Mouse (Mus musculus) embryonic facial prominence, embryonic 11.5 days (tissue): ENCODE data around the gene Dnah14. TPM values are rescaled to one million over a fixed set of nuclear protein-coding genes. Genes with fewer than 3 reads are reported as not detected.

Experiments used
- ATAC-seq: fragments of 200-750 bp; cut with Nextera tagmentation; replicated peaks from 2 replicates; pipeline ENCODE4 v1.8.0; 2017; ENCODE audit warnings: low read depth; ENCODE audit not compliant: insufficient number of reproducible peaks, low FRiP score, low TSS enrichment
- DNase-seq: peaks from one replicate; pipeline ENCODE4 v3.0.0-alpha.2; 2015; ENCODE audit warnings: low spot score
- H3K27ac ChIP-seq: fragments of 300-500 bp; sonication (generic); replicated peaks from 2 replicates; pipeline ENCODE4 v1.5.1; 2014; ENCODE audit warnings: mild to moderate bottlenecking, low read depth, low read length, control low read depth
- H3K27me3 ChIP-seq: fragments of 300-500 bp; sonication (generic); 2 replicates; pipeline ENCODE4 v1.6.1; 2014; ENCODE audit warnings: mild to moderate bottlenecking, low read length, moderate library complexity, mixed read lengths; ENCODE audit not compliant: control insufficient read depth, insufficient read depth
- H3K36me3 ChIP-seq: fragments of 300-500 bp; sonication (generic); replicated peaks from 2 replicates; pipeline ENCODE4 v1.6.1; 2014; ENCODE audit warnings: low read depth, mild to moderate bottlenecking, low read length, moderate library complexity, mixed read lengths; ENCODE audit not compliant: control insufficient read depth, insufficient read depth
- H3K4me1 ChIP-seq: fragments of 300-500 bp; sonication (generic); 2 replicates; pipeline ENCODE4 v1.6.1; 2014; ENCODE audit warnings: low read length, mixed read lengths; ENCODE audit not compliant: control insufficient read depth, insufficient read depth
- H3K4me2 ChIP-seq: fragments of 300-500 bp; sonication (generic); 2 replicates; pipeline ENCODE4 v1.6.1; 2014; ENCODE audit warnings: low read depth, mild to moderate bottlenecking, control low read depth, low read length, moderate library complexity
- H3K4me3 ChIP-seq: fragments of 300-500 bp; sonication (generic); 2 replicates; pipeline ENCODE4 v1.5.1; 2014; ENCODE audit warnings: low read depth, low read length, control low read depth
- H3K9ac ChIP-seq: fragments of 300-500 bp; sonication (generic); replicated peaks from 2 replicates; pipeline ENCODE4 v1.6.1; 2014; ENCODE audit warnings: mild to moderate bottlenecking, control low read depth, low read length
- H3K9me3 ChIP-seq: fragments of 300-500 bp; sonication (generic); replicated peaks from 2 replicates; pipeline ENCODE4 v1.6.1; 2016; ENCODE audit warnings: mild to moderate bottlenecking, low read length, inconsistent platforms, mixed read lengths; ENCODE audit not compliant: control insufficient read depth
- WGBS: fragments of 180-500 bp; shearing (Covaris S2); extraction: QIAGEN DNeasy Blood & Tissue Kit; methylation state at CpG from one replicate; pipeline ENCODE4 v1.1.7; 2014; 5-methylcytosine and 5-hydroxymethylcytosine counted together
- polyA plus RNA-seq: library from polyadenylated mRNA; unstranded; fragments of >200 nt; fragmentation: Nextera tagmentation; extraction: Ambion mirVana; gene quantifications from 2 replicates; pipeline ENCODE4 v1.2.1, GENCODE M21; 2014

The Dnah14 gene
- polyA plus RNA-seq: 1.6 and 1.9 TPM in 2 replicates

DNA sequence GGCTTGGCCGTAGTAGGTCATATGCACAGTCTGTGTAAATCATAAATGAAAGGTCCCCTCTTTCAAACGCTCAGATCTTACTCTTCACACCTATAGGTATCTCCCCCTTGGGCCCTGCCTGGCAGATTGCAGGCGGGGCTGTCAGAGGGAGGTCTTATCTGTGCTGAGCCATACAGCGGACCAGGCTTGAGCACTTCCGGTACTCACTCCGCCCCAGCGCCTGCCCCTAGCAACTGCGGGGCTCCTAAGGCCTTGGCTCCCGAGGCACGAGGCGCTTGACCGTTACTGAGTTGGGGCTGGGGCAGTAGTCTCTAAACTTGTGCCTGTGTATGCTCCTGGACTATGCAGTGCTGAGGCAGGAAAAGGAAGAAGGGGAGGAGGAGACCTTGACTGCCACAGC is at the start of gene Dnah14:
Gene Dnah14, plus strand, starts transcription at position 238 of the 400 bp plus-strand sequence.
- WGBS: 70% methylated on average over 12 of the region's 12 CpGs
- no peak for DNase-seq
- no peaks in the 10 kb centered on the region for H3K36me3 ChIP-seq
- no peak within 1 kb of the TSS for H3K4me2 ChIP-seq
- H3K9me3 ChIP-seq: no peaks in the 10 kb centered on the region
- no peaks in the 10 kb centered on the region for H3K4me1 ChIP-seq
- no peak within 1 kb of the TSS for H3K9ac ChIP-seq
- no peak for ATAC-seq
- H3K27me3 ChIP-seq: no peaks in the 10 kb centered on the region
- no peak within 1 kb of the TSS for H3K4me3 ChIP-seq
- no peak within 1 kb of the TSS for H3K27ac ChIP-seq

DNA sequence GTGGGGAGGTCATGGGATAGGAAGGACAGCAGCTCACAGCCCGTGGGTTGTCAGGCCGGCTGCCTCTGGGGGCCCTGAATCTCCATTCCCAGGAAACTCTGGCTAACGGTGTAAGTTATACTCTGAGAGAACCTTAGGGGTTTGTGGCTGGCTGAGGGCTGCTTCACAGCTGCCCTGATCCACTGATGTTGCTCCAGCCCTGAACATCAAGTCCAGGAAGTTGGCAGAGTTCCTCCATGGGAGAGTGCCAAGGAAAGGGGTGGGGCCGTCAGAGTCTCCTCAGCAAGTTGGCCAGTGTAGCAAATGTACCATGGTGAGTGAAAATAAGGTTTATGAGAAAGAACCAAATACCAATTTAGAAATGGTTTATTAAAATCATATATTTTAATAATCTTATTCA is 47.0 kb upstream of the Dnah14 start:
- H3K4me2 ChIP-seq: no peak overlapping the region
- H3K4me3 ChIP-seq: no peak overlapping the region
- no peaks in the 10 kb centered on the region for H3K36me3 ChIP-seq
- no peak overlapping the region for H3K27ac ChIP-seq
- WGBS: 72% methylated on average over 4 of the region's 4 CpGs
- H3K27me3 ChIP-seq: no peaks in the 10 kb centered on the region
- no peak for DNase-seq
- H3K9me3 ChIP-seq: no peaks in the 10 kb centered on the region
- H3K9ac ChIP-seq: no peak overlapping the region
- no peak for ATAC-seq
- no peaks in the 10 kb centered on the region for H3K4me1 ChIP-seq

DNA sequence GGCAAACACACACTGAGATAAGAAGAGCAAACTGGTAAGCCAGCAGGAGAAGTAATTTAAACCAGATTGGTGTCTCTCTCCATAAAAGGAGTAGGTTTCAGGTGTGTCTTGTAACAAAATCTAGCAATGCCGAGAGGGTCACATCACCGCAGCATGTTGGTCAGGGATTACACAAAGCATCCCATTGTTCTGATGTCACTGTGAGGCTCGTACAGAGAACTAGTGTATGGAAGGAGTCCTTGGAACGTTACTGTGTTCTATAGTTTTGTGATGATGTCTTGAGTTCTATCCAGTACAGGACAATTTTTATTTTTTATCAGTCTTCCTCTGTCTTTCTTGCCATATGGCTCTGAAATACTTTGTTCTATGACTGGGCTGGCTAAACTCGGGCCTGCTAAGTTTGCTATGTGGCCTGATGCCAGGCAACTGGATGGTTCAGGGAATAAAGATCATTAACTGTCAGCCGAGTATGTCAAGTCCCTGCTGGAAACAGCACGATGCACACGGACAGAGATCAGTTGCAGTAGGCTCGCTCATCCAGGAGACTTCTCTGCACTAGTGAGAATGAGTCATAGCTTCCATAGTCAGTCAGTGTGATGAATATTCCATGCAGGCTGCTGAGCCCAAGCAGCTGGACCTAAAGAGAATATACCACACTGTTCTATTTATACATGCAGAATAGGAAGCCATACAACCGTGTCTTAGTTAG is 41.0 kb upstream of the Dnah14 start:
- no peak for ATAC-seq
- Histone ChIP-seq H3K9ac (no peak overlapping the region), H3K36me3 (no peaks in the 10 kb centered on the region), H3K4me1 (no peaks in the 10 kb centered on the region; the same call in 1 of the 2 replicates), H3K27ac (no peak overlapping the region), H3K9me3 (no peaks in the 10 kb centered on the region), H3K4me3 (no peak overlapping the region), H3K4me2 (no peak overlapping the region), H3K27me3 (no peaks in the 10 kb centered on the region)
- 39% methylated on average over 10 of the region's 10 CpGs for WGBS
- DNase-seq: peak; percentile 44

DNA sequence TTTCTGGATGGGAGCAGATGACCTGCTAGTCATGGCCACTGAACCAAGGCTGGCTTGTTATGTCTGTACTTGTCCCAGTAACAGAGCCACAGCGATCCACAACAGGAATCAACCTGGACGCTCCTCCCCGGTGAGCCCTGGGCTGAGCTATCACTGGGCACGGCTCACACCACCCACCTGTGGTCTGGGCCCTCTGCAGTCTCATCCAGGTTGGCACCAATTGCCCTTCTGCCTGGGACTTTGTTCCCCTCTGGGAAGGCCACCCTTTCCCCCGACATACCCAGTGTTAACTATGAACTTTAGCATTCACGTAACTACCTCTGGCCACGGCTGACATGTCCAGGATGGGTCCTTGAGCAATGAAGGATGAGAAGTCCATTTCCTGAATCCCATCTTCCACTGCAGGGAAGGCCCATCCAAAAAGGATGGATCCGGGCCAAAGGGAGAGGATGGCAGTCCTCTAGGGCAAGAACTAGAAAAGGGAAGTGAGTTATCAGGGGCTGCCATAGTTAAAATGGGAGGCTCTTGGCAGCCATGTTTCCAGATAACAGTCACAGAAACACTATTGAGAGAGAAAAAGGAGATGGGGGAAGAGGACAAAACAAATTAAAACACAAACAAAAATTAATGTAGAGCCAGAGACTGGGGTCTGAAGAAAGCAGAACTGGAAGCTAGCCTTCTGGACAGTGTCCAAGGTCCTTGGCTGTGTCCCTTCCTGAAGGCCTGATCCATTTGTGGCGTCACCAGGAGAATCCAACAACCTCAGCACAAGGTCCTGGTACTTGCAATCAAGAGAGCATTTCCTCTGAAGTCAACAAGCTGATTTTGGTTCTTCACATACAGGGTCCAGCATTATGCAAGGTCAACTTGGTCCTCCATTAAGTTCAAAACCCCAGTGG is 38.5 kb upstream of the Dnah14 start:
- no peak overlapping the region for H3K4me3 ChIP-seq
- no peaks in the 10 kb centered on the region for H3K9me3 ChIP-seq
- no peaks in the 10 kb centered on the region; the same call in 1 of the 2 replicates for H3K4me1 ChIP-seq
- H3K27me3 ChIP-seq: no peaks in the 10 kb centered on the region
- no peak overlapping the region for H3K9ac ChIP-seq
- 90% methylated on average over 9 of the region's 9 CpGs for WGBS
- ATAC-seq (no peak), DNase-seq (no peak)
- H3K4me2 ChIP-seq: no peak overlapping the region
- no peak overlapping the region for H3K27ac ChIP-seq
- no peaks in the 10 kb centered on the region for H3K36me3 ChIP-seq

DNA sequence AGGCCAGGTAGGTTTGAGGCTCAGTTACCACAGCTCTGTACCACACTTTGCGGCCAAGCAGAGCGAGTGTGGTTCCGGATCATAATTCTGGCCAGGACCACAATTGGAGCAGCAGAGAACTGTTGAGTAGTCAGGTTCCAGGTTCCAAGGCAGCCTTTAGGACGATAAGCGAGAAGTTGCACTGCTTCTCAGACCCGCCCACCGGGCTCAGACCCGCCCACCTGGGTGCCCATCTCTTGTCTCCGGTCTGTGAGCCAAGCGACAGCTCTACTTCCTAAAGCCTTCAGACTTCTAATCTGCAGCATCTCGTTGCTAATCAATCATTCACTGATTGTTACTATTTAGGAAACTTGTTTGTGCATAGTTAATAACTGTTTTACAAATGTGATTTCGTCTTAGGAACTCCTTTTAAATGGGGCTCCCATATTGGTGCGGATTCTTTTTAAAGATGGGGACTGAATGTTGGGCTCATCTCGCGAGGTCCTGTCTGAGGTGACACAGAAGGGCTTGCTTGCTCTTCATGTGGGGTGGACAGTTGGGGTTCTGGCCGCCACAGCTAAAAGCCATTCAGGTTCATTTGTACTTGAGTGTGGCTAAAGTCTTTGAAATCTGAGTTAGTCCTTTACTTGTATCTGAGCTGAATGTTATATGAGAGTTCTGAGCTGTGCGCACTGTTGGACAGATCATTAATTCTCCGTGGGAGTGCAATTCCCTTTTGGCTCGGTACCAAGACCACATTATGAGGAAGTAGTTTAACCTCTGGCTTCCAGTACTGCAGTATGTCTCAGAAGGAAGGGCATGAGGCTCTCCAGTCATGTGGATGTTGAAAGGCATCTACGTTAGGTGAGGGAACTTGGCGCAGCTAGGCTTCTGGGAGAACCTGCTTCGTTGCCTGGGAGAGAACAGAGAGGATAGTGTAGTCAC is 36.3 kb upstream of the Dnah14 start:
- Histone ChIP-seq H3K4me1 (no peaks in the 10 kb centered on the region), H3K9me3 (no peaks in the 10 kb centered on the region), H3K36me3 (no peaks in the 10 kb centered on the region), H3K4me2 (no peak overlapping the region), H3K27me3 (no peaks in the 10 kb centered on the region), H3K4me3 (no peak overlapping the region), H3K9ac (no peak overlapping the region), H3K27ac (no peak overlapping the region)
- DNase-seq (no peak), ATAC-seq (no peak)
- WGBS: 78% methylated on average over 22 of the region's 22 CpGs

GRCm38 (mm10) chr1:181543711-181544383 is 32.5 kb upstream of the Dnah14 start:
- 72% methylated on average over 5 of the region's 5 CpGs for WGBS
- ATAC-seq (no peak), DNase-seq (no peak)
- Histone ChIP-seq H3K27ac (no peak overlapping the region), H3K27me3 (no peaks in the 10 kb centered on the region), H3K36me3 (no peaks in the 10 kb centered on the region), H3K4me3 (no peak overlapping the region), H3K9ac (no peak overlapping the region), H3K4me2 (no peak overlapping the region), H3K4me1 (no peaks in the 10 kb centered on the region; the same call in 1 of the 2 replicates), H3K9me3 (no peaks in the 10 kb centered on the region)

DNA sequence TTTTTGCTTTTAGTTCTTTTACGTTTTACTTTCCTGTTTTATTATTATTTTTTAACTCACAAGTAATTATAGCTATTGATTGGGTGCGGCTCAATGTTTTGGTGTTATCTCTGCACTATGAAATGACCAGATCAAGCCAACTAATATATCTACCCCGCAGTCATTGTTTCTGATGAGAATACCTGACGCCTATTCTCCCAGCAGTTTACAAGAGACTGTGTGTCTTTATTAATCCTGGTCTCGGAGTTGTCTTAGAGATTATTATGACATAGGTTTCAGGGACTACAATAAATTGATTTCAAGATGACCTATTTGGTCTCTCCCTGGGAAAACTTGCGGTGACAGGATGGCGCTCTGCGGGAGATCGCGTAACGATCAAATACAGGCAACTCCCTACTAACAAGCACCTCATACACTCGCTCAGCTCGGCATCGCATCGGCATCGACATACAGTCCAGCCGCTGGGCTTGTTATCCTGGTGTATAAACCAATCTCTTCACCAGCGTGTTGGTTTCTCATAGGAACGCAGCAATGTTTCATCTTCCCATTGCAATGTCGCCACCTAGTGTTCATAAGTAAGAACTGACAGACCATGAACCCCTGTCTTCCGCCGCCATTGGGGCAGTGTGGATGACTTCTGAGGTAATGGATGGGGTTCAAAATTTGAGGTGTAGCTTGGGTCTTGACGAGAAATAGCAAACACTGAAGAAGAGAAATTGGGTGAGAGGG is 31.2 kb upstream of the Dnah14 start:
- Histone ChIP-seq H3K27me3 (no peaks in the 10 kb centered on the region), H3K27ac (no peak overlapping the region), H3K9me3 (no peaks in the 10 kb centered on the region), H3K36me3 (no peaks in the 10 kb centered on the region), H3K4me2 (peak overlapping the region; percentile 14; the same call in 1 of the 2 replicates), H3K4me3 (no peak overlapping the region), H3K9ac (no peak overlapping the region), H3K4me1 (no peaks in the 10 kb centered on the region; the same call in 1 of the 2 replicates)
- peak; percentile 66 for ATAC-seq
- DNase-seq: peak; percentile 88
- WGBS: 29% methylated on average over 23 of the region's 23 CpGs
